Mouse (Mus musculus) layer of hippocampus, postnatal 36 days (tissue): Measurements from ENCODE around the gene Madd. TPM values are rescaled to one million over a fixed set of nuclear protein-coding genes. Genes with fewer than 3 reads are reported as not detected.

ENCODE experiments used
- DNase-seq, 2 experiments: peaks; one replicate each; pipeline ENCODE4 v3.0.0; 2022
- total RNA-seq, 2 experiments: library from RNA; stranded (reverse); gene quantifications; 2 replicates each; pipeline ENCODE4 v1.2.3; 2021

The Madd gene
- total RNA-seq, 2 experiments from 2014 or later, result 246 to 247 TPM

GRCm38 (mm10) chr2:91090208-91090607, 93.4 kb downstream of the Madd start:
- no peak for DNase-seq

GRCm38 (mm10) chr2:91088987-91089386, 94.7 kb downstream of the Madd start:
- no peak for DNase-seq

GRCm38 (mm10) chr2:91087453-91087852, 96.2 kb downstream of the Madd start:
- DNase-seq, result no peak

Other genes starting within 250 kb of the Madd start
- 100 to 1,000 TPM; 148 to 152 TPM for gene Celf1, start 243.5 kb downstream of the Madd start, total RNA-seq
- under 1 TPM; 0.22 to 0.61 TPM for gene Rapsn, start 148.2 kb downstream of the Madd start, total RNA-seq
- gene Psmc3, start 129.8 kb downstream of the Madd start, total RNA-seq, result 100 to 1,000 TPM; 207 to 228 TPM
- gene Slc39a13, start 113.4 kb downstream of the Madd start, total RNA-seq, result 10 to 100 TPM; 27.2 to 32.2 TPM
- 1 to 10 TPM; 3.9 to 4.1 TPM for gene Spi1, start 101.4 kb downstream of the Madd start, total RNA-seq
- under 1 TPM; 0.10 to 0.25 TPM for gene Mybpc3, start 65.7 kb downstream of the Madd start, total RNA-seq
- 1 to 10 TPM; 5.1 to 7.7 TPM for gene Nr1h3, start 19.0 kb upstream of the Madd start, total RNA-seq
- 10 to 100 TPM; 52.7 to 56.4 TPM for gene Acp2, start 19.0 kb upstream of the Madd start, total RNA-seq
- gene Ddb2, start 53.1 kb upstream of the Madd start, total RNA-seq, result 1 to 10 TPM; 9.3 to 9.8 TPM
- gene Pacsin3, start 72.1 kb upstream of the Madd start, total RNA-seq, result 10 to 100 TPM; 23.8 to 30.1 TPM
- 10 to 100 TPM; 68.9 to 73.8 TPM for gene Arfgap2, start 81.1 kb upstream of the Madd start, total RNA-seq